Mouse (Mus musculus): ENCODE data around the gene 6030452D12Rik.

DNA sequence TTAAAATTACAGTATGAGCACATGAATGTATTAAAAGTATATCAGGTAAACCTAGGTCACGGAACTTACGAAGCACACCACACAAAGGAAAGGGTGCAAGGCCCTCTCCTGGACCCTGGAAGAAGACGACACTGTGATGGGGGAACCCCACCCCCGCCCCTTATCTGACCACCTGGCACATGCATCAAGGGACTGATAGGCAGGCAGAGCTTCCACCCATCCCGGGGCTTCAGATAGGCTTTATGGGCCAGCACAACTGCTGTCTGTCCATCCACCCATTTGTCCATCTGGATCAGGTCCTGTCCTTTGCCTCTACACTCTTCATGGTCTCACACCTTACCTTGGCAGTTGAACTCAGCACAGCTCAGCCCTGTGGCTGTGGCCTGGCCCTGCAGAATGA lies 38.2 kb upstream of the 6030452D12Rik start:
- TF ChIP-seq POLR2A (IDR thresholded peaks at IDR 0.05; ENCODE audit: low read depth, low read length): no peak
- TF ChIP-seq CTCF (conservative IDR thresholded peaks at IDR 0.05; ENCODE audit: insufficient read depth, insufficient read length, low read depth, low read length): no peak
